Mouse (Mus musculus) limb, embryonic 11.5 days (tissue): ENCODE data around the gene Derl2. TPM values are rescaled to one million over a fixed set of nuclear protein-coding genes. Genes with fewer than 3 reads are reported as not detected.

Experiments used
- ATAC-seq: fragments of 200-750 bp; cut with Nextera tagmentation; 2 replicates; pipeline ENCODE4 v1.8.0; 2017; ENCODE audit warnings: low read depth; ENCODE audit not compliant: insufficient number of reproducible peaks, low FRiP score, low TSS enrichment
- DNase-seq: peaks from one replicate; pipeline ENCODE4 v3.0.0-alpha.2; 2015; ENCODE audit warnings: low spot score
- H3K27ac ChIP-seq: fragments of 300-500 bp; sonication (generic); replicated peaks from 2 replicates; pipeline ENCODE4 v1.5.1; 2014; ENCODE audit warnings: low read depth, mild to moderate bottlenecking, low read length
- H3K27me3 ChIP-seq: fragments of 300-500 bp; sonication (generic); 2 replicates; pipeline ENCODE4 v1.6.1; 2014; ENCODE audit warnings: mild to moderate bottlenecking, low read length, mixed read lengths; ENCODE audit not compliant: control insufficient read depth, insufficient read depth
- H3K36me3 ChIP-seq: fragments of 300-500 bp; sonication (generic); 2 replicates; pipeline ENCODE4 v1.6.1; 2014; ENCODE audit warnings: mild to moderate bottlenecking, low read length, moderate library complexity, mixed read lengths; ENCODE audit not compliant: control insufficient read depth, insufficient read depth
- H3K4me1 ChIP-seq: fragments of 300-500 bp; sonication (generic); 2 replicates; pipeline ENCODE4 v1.6.1; 2014; ENCODE audit warnings: low read length, mixed read lengths; ENCODE audit not compliant: control insufficient read depth, insufficient read depth
- H3K4me2 ChIP-seq: fragments of 300-500 bp; sonication (generic); 2 replicates; pipeline ENCODE4 v1.6.1; 2014; ENCODE audit warnings: low read depth, mild to moderate bottlenecking, moderate library complexity; ENCODE audit not compliant: severe bottlenecking
- H3K4me3 ChIP-seq: fragments of 300-500 bp; sonication (generic); 2 replicates; pipeline ENCODE4 v1.5.1; 2014; ENCODE audit warnings: low read depth, low read length
- H3K9ac ChIP-seq: fragments of 300-500 bp; sonication (generic); 2 replicates; pipeline ENCODE4 v1.6.1; 2014; ENCODE audit warnings: mild to moderate bottlenecking, low read length
- H3K9me3 ChIP-seq: fragments of 300-500 bp; sonication (generic); 2 replicates; pipeline ENCODE4 v1.6.1; 2016; ENCODE audit warnings: low read length; ENCODE audit not compliant: control insufficient read depth
- WGBS: fragments of 180-500 bp; shearing (Covaris S2); extraction: QIAGEN DNeasy Blood & Tissue Kit; methylation state at CpG from one replicate; pipeline ENCODE4 v1.1.7; 2014; 5-methylcytosine and 5-hydroxymethylcytosine counted together
- polyA plus RNA-seq: library from polyadenylated mRNA; unstranded; fragments of >200 nt; fragmentation: Nextera tagmentation; extraction: Ambion mirVana; gene quantifications from 2 replicates; pipeline ENCODE4 v1.2.1, GENCODE M21; 2014

Derl2 gene
- polyA plus RNA-seq, 1 experiment from 2014 or later = 35.9 TPM

GRCm38 (mm10) chr11:71028280-71028679 lies 8.6 kb upstream of the Derl2 start:
- no peak overlapping the region for H3K27ac ChIP-seq
- peaks cover 13% of the 10 kb centered on the region; the same call in 1 of the 2 replicates for H3K36me3 ChIP-seq
- H3K4me2 ChIP-seq = no peak overlapping the region

GRCm38 (mm10) chr11:71018416-71019200 lies 1.0 kb downstream of the Derl2 start:
- Histone ChIP-seq H3K4me1 (peaks cover 5% of the 10 kb centered on the region; the same call in 1 of the 2 replicates), H3K4me2 (peak overlapping the region; percentile 55), H3K9me3 (no peaks in the 10 kb centered on the region), H3K4me3 (peak overlapping the region; percentile 83), H3K27ac (0 out of 2 replicates have a peak overlapping the region, but pooled peaks have one; percentile 9), H3K36me3 (no peaks in the 10 kb centered on the region; the same call in 1 of the 2 replicates), H3K9ac (peak overlapping the region; percentile 73), H3K27me3 (no peaks in the 10 kb centered on the region)
- WGBS = 6% methylated on average over 28 of the region's 28 CpGs
- ATAC-seq (peak; percentile 49), DNase-seq (no peak)

More at GRCm38 (mm10) chr11:71028280-71028679, 8.6 kb upstream of the Derl2 start:
- no peak overlapping the region for H3K9ac ChIP-seq
- H3K27me3 ChIP-seq = no peaks in the 10 kb centered on the region
- ATAC-seq = no peak
- H3K4me3 ChIP-seq = no peak overlapping the region
- DNase-seq = no peak
- no peaks in the 10 kb centered on the region for H3K9me3 ChIP-seq
- H3K4me1 ChIP-seq = peaks cover 3% of the 10 kb centered on the region; the same call in 1 of the 2 replicates
- whole genome bisulfite sequencing = 70% methylated on average over 3 of the region's 3 CpGs

- 82% methylated on average over 1 of the region's 1 CpGs for WGBS
- DNase-seq = no peak
- Histone ChIP-seq H3K9me3 (no peaks in the 10 kb centered on the region), H3K4me3 (no peak overlapping the region), H3K4me2 (no peak overlapping the region), H3K27me3 (no peaks in the 10 kb centered on the region), H3K36me3 (peaks cover 5% of the 10 kb centered on the region; the same call in 1 of the 2 replicates), H3K4me1 (peaks cover 5% of the 10 kb centered on the region; the same call in 1 of the 2 replicates), H3K27ac (no peak overlapping the region), H3K9ac (no peak overlapping the region)
- ATAC-seq = no peak
Observed at GRCm38 (mm10) chr11:71017051-71017450, 2.6 kb downstream of the Derl2 start.

GRCm38 (mm10) chr11:71012743-71013142 lies 6.9 kb downstream of the Derl2 start:
- no peaks in the 10 kb centered on the region for H3K27me3 ChIP-seq
- WGBS = 92% methylated on average over 7 of the region's 7 CpGs

GRCm38 (mm10) chr11:71008321-71008720 lies 11.3 kb downstream of the Derl2 start:
- Histone ChIP-seq H3K4me1 (no peaks in the 10 kb centered on the region), H3K27me3 (no peaks in the 10 kb centered on the region), H3K9me3 (no peaks in the 10 kb centered on the region), H3K4me2 (no peak overlapping the region), H3K9ac (no peak overlapping the region), H3K27ac (no peak overlapping the region), H3K36me3 (peaks cover 10% of the 10 kb centered on the region; the same call in 1 of the 2 replicates), H3K4me3 (no peak overlapping the region)
- WGBS = 97% methylated on average over 3 of the region's 3 CpGs
- DNase-seq (no peak), ATAC-seq (no peak)

More at GRCm38 (mm10) chr11:71012743-71013142, 6.9 kb downstream of the Derl2 start:
- Histone ChIP-seq H3K4me1 (no peaks in the 10 kb centered on the region), H3K36me3 (peaks cover 10% of the 10 kb centered on the region; the same call in 1 of the 2 replicates), H3K9me3 (no peaks in the 10 kb centered on the region), H3K4me3 (no peak overlapping the region), H3K27ac (no peak overlapping the region), H3K9ac (no peak overlapping the region), H3K4me2 (no peak overlapping the region)
- ATAC-seq (no peak), DNase-seq (no peak)

- no peak for DNase-seq
- ATAC-seq = no peak
- H3K36me3 ChIP-seq = peaks cover 10% of the 10 kb centered on the region; the same call in 1 of the 2 replicates
- no peak overlapping the region for H3K27ac ChIP-seq
- no peaks in the 10 kb centered on the region for H3K9me3 ChIP-seq
- no peak overlapping the region for H3K4me3 ChIP-seq
- no peak overlapping the region for H3K4me2 ChIP-seq
- no peak overlapping the region for H3K9ac ChIP-seq
- H3K27me3 ChIP-seq = no peaks in the 10 kb centered on the region
- 94% methylated on average over 7 of the region's 7 CpGs for WGBS
- H3K4me1 ChIP-seq = peaks cover 3% of the 10 kb centered on the region
Observed at GRCm38 (mm10) chr11:71007831-71008230, 11.8 kb downstream of the Derl2 start.

- Histone ChIP-seq H3K27me3 (no peaks in the 10 kb centered on the region), H3K4me2 (no peak overlapping the region), H3K9ac (no peak overlapping the region), H3K36me3 (peaks cover 5% of the 10 kb centered on the region; the same call in 1 of the 2 replicates), H3K27ac (no peak overlapping the region), H3K4me3 (no peak overlapping the region), H3K9me3 (no peaks in the 10 kb centered on the region), H3K4me1 (peaks cover 5% of the 10 kb centered on the region)
- DNase-seq (no peak), ATAC-seq (no peak)
- 95% methylated on average over 6 of the region's 6 CpGs for WGBS
Observed at GRCm38 (mm10) chr11:71007026-71007425, 12.6 kb downstream of the Derl2 start.

GRCm38 (mm10) chr11:71005046-71005445 lies 14.6 kb downstream of the Derl2 start:
- H3K36me3 ChIP-seq = peaks cover 2% of the 10 kb centered on the region; the same call in 1 of the 2 replicates
- no peak for ATAC-seq
- H3K9me3 ChIP-seq = no peaks in the 10 kb centered on the region
- H3K4me3 ChIP-seq = peak overlapping the region; percentile 92; the same call in 1 of the 2 replicates
- H3K4me2 ChIP-seq = peak overlapping the region; percentile 35; the same call in 1 of the 2 replicates
- H3K9ac ChIP-seq = no peak overlapping the region
- H3K27me3 ChIP-seq = no peaks in the 10 kb centered on the region
- 60% methylated on average over 5 of the region's 5 CpGs for WGBS
- peaks cover 5% of the 10 kb centered on the region for H3K4me1 ChIP-seq
- no peak overlapping the region for H3K27ac ChIP-seq
- no peak for DNase-seq
